Mouse (Mus musculus) thymus, adult 2 months (tissue): Measurements from ENCODE around the gene Rpl10l. TPM values are rescaled to one million over a fixed set of nuclear protein-coding genes. Genes with fewer than 3 reads are reported as not detected.

Experiments
- DNase-seq: peaks from one replicate; pipeline ENCODE4 v3.0.0; 2021
- H3K27ac ChIP-seq: fragments of 200-500 bp; 2 replicates; pipeline ENCODE4 v1.5.1; 2012; ENCODE audit warnings: low read length, control low read depth; ENCODE audit not compliant: control insufficient read depth, insufficient read depth
- H3K27me3 ChIP-seq: fragments of 200-500 bp; 2 replicates; pipeline ENCODE4 v1.6.1; 2012; ENCODE audit warnings: mild to moderate bottlenecking, low read length, moderate library complexity, mixed read lengths; ENCODE audit not compliant: control insufficient read depth, insufficient read depth
- H3K36me3 ChIP-seq: fragments of 200-500 bp; 2 replicates; pipeline ENCODE4 v1.6.1; 2012; ENCODE audit warnings: mild to moderate bottlenecking, low read length, moderate library complexity; ENCODE audit not compliant: control insufficient read depth, insufficient read depth
- H3K4me1 ChIP-seq: fragments of 200-500 bp; replicated peaks from 2 replicates; pipeline ENCODE4 v1.6.1; 2012; ENCODE audit warnings: low read length; ENCODE audit not compliant: control insufficient read depth, insufficient read depth
- H3K4me3 ChIP-seq: fragments of 200-500 bp; 2 replicates; pipeline ENCODE4 v1.5.1; 2012; ENCODE audit warnings: mild to moderate bottlenecking, low read length, control low read depth, moderate library complexity; ENCODE audit not compliant: control insufficient read depth, insufficient read depth
- CTCF ChIP-seq: fragments of 200-500 bp; IDR thresholded peaks from 2 replicates; pipeline ENCODE4 v1.5.1; 2012; ENCODE audit warnings: mild to moderate bottlenecking, control low read depth, low read length, moderate library complexity, borderline replicate concordance; ENCODE audit not compliant: control insufficient read depth, poor library complexity, insufficient read depth; ENCODE audit errors: extremely low read depth
- POLR2A ChIP-seq: fragments of 200-500 bp; IDR thresholded peaks from 2 replicates; pipeline ENCODE4 v1.6.1; 2012; ENCODE audit warnings: mild to moderate bottlenecking, low read length, control low read depth, moderate library complexity; ENCODE audit not compliant: control insufficient read depth, poor library complexity, insufficient read depth; ENCODE audit errors: extremely low read depth
- WGBS: fragments of 180-500 bp; shearing (Covaris S2); methylation state at CpG from one replicate; pipeline ENCODE4 v1.1.7; 2018; 5-methylcytosine and 5-hydroxymethylcytosine counted together
- polyA plus RNA-seq: library from polyadenylated mRNA; depleted of rRNA; stranded (reverse); fragments of >200 nt; gene quantifications from 2 replicates; pipeline ENCODE4 v1.2.3, GENCODE M21; 2012; rRNA removed

Rpl10l gene
- not detected in 2 replicates for polyA plus RNA-seq

- Histone ChIP-seq H3K4me3 (no peak within 1 kb of the TSS), H3K27ac (no peak within 1 kb of the TSS), H3K4me1 (no peaks in the 10 kb centered on the region), H3K36me3 (no peaks in the 10 kb centered on the region), H3K27me3 (no peaks in the 10 kb centered on the region)
- WGBS, result 97% methylated on average over 44 of the region's 44 CpGs
- no peak for TF ChIP-seq POLR2A
- TF ChIP-seq CTCF, result no peak
- no peak for DNase-seq
Observed at GRCm38 (mm10) chr12:66283991-66284622, at the start of gene Rpl10l. Rpl10l (minus strand) TSS chr12:66284401.

GRCm38 (mm10) chr12:66275890-66276289 lies 8.3 kb downstream of the Rpl10l start:
- Histone ChIP-seq H3K27ac (no peak overlapping the region), H3K4me1 (no peaks in the 10 kb centered on the region), H3K4me3 (no peak overlapping the region), H3K27me3 (no peaks in the 10 kb centered on the region), H3K36me3 (no peaks in the 10 kb centered on the region)
- no peak for TF ChIP-seq POLR2A
- no peak for TF ChIP-seq CTCF
- no peak for DNase-seq
- WGBS, result 82% methylated on average over 3 of the region's 3 CpGs

- no peaks in the 10 kb centered on the region for H3K4me1 ChIP-seq
Observed at GRCm38 (mm10) chr12:66245461-66246099, 38.6 kb downstream of the Rpl10l start.

DNA sequence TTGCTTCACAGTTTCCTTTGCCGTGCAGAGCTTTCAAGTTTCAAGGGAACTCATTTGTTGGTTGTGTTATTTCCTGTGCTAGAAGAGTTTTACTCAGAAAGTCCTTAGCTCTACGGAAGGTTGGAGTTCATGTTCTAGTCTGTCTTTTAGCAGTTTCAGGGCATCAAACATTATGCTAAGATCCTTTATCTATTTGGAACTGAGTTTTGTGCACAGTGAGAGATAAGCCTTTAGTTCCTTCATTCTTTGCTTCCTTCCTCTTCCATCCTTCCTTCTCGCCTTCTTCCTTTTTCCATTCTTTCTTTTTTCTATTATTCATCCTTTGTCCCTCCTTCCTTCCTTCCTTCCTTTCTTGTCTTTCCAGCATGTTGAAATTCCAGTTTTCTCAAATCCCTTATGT lies 50.0 kb downstream of the Rpl10l start:
- H3K27me3 ChIP-seq, result no peaks in the 10 kb centered on the region
- no peaks in the 10 kb centered on the region for H3K36me3 ChIP-seq
- WGBS, result 66% methylated on average over 3 of the region's 3 CpGs
- no peak overlapping the region for H3K4me3 ChIP-seq
- no peak overlapping the region for H3K27ac ChIP-seq
- TF ChIP-seq CTCF (no peak), POLR2A (no peak)
- no peak for DNase-seq
- no peaks in the 10 kb centered on the region for H3K4me1 ChIP-seq

More at GRCm38 (mm10) chr12:66245461-66246099, 38.6 kb downstream of the Rpl10l start:
- WGBS, result 92% methylated on average over 6 of the region's 6 CpGs
- no peak for DNase-seq
- TF ChIP-seq POLR2A, result no peak
- TF ChIP-seq CTCF, result no peak
- H3K36me3 ChIP-seq, result no peaks in the 10 kb centered on the region
- H3K27ac ChIP-seq, result no peak overlapping the region
- H3K4me3 ChIP-seq, result no peak overlapping the region
- no peaks in the 10 kb centered on the region for H3K27me3 ChIP-seq
